ENCODE assay signal across 19 mouse cellular contexts in the genomic region with DNA sequence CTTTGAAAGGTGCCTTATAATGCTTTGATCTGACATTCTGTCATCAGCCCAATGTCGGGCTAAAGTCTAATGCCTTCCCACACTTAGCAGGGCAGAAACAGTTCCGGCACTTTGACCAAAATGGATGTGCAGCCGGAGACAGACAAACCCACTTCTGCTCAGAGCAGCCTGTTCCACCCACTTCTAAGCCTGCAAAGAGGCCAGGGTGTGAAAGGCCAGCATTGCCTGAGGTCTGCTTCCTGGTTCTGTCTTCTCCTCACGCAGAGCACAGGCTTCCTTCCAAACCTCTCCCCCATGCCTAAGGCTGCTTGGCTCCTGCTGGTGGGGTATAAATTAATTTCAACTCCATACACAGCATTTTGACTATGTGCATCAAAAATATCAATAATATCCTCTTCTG.
DNase-seq lines count a peak whose midpoint lies in the region; ATAC-seq lines count a peak whose summit lies in the region.
"Had no signal": no experiment of that assay in that cellular context is flagged by ENCODE, and none has a peak within 500 bp of the region (broad histone marks: within the 10 kb centered on the region; RNA-seq: fewer than 3 reads in every experiment).

No protein-coding gene starts in this region.

- H3K9ac ChIP-seq in heart, embryonic 11.5 days (ENCODE audit: low read depth, low read length), result peak overlapping the region; percentile 7; the same call in 1 of the 2 replicates
- H3K9ac ChIP-seq in hindbrain, embryonic 14.5 days, result no peak overlapping the region
- H3K9ac ChIP-seq: forebrain, embryonic 15.5 days; limb, embryonic 12.5 days; liver, embryonic 13.5 days had no signal

- DNase-seq in cerebellum, adult 11-12 months, result no peak
- no peak for DNase-seq in heart, postnatal 36 days
- DNase-seq in lung, postnatal 36 days, result peak; percentile 21
- no peak for DNase-seq in lung, postnatal 14 days
- DNase-seq in ZHBTc4 (ENCODE audit: low read depth, low spot score), result peak; percentile 14
- no peak for DNase-seq in hindbrain, embryonic 14.5 days (ENCODE audit: low spot score)
- DNase-seq: adrenal gland, postnatal 10 days; cerebellum, adult 11 months; kidney, adult 18-20 months; kidney, postnatal 10 days; liver, embryonic 13.5 days; retina, postnatal 1 day; thymus, adult 2 months had no signal

- ATAC-seq in cerebellum, adult (ENCODE audit: insufficient number of reproducible peaks, low FRiP score, low TSS enrichment), result peak; percentile 31; the same call in 1 of the 2 replicates
- ATAC-seq in heart, embryonic 11.5 days (replicated peaks; ENCODE audit: insufficient number of reproducible peaks, low FRiP score, low TSS enrichment), result no peak
- ATAC-seq in hindbrain, embryonic 14.5 days (ENCODE audit: low FRiP score), result no peak
- ATAC-seq: forebrain, embryonic 15.5 days; midbrain, embryonic 16.5 days had no signal

- intact Hi-C loops in heart, postnatal 36 days (cut with DNase I), result no loop called here

- H3K4me1 ChIP-seq in heart, embryonic 11.5 days (ENCODE audit: control insufficient read depth, insufficient read depth, low read length), result no peaks in the 10 kb centered on the region
- peaks cover 6% of the 10 kb centered on the region; the same call in 1 of the 2 replicates for H3K4me1 ChIP-seq in hindbrain, embryonic 14.5 days (replicated peaks; ENCODE audit: control insufficient read depth, insufficient read depth, low read length)
- H3K4me1 ChIP-seq: liver, embryonic 13.5 days had no signal

- H3K27me3 ChIP-seq in heart, embryonic 11.5 days (ENCODE audit: control insufficient read depth, insufficient read depth, low read length), result no peaks in the 10 kb centered on the region
- no peaks in the 10 kb centered on the region for H3K27me3 ChIP-seq in hindbrain, embryonic 14.5 days (ENCODE audit: control insufficient read depth, insufficient read depth, low read length)
- H3K27me3 ChIP-seq: forebrain, embryonic 15.5 days; limb, embryonic 12.5 days; liver, embryonic 13.5 days had no signal

- 47% methylated on average over 4 of the region's 4 CpGs for WGBS in heart, embryonic 11.5 days (ENCODE audit: insufficient replicate concordance)
- 64% methylated on average over 4 of the region's 4 CpGs for WGBS in hindbrain, embryonic 14.5 days

- no peak overlapping the region for H3K4me3 ChIP-seq in heart, embryonic 11.5 days (ENCODE audit: low read depth, low read length)
- no peak overlapping the region for H3K4me3 ChIP-seq in hindbrain, embryonic 14.5 days (replicated peaks; ENCODE audit: low read length)
- H3K4me3 ChIP-seq: erythroblast, embryonic 14.5 days; forebrain, embryonic 15.5 days; limb, embryonic 12.5 days; liver, embryonic 13.5 days had no signal

- no peaks in the 10 kb centered on the region for H3K36me3 ChIP-seq in heart, embryonic 11.5 days (ENCODE audit: control insufficient read depth, insufficient read depth, low read length)
- H3K36me3 ChIP-seq in hindbrain, embryonic 14.5 days (replicated peaks; ENCODE audit: control insufficient read depth, insufficient read depth), result no peaks in the 10 kb centered on the region
- H3K36me3 ChIP-seq: forebrain, embryonic 15.5 days; limb, embryonic 12.5 days; liver, embryonic 13.5 days had no signal

- no peak overlapping the region for H3K27ac ChIP-seq in heart, embryonic 11.5 days (ENCODE audit: low read depth, low read length)
- H3K27ac ChIP-seq in hindbrain, embryonic 14.5 days, result no peak overlapping the region
- H3K27ac ChIP-seq: forebrain, embryonic 15.5 days; limb, embryonic 12.5 days; liver, embryonic 13.5 days had no signal

- H3K9me3 ChIP-seq in heart, embryonic 11.5 days (replicated peaks; ENCODE audit: control insufficient read depth, low read length), result no peaks in the 10 kb centered on the region
- no peaks in the 10 kb centered on the region for H3K9me3 ChIP-seq in hindbrain, embryonic 14.5 days (ENCODE audit: control insufficient read depth, low read length)
- H3K9me3 ChIP-seq: forebrain, embryonic 15.5 days; limb, embryonic 12.5 days; liver, embryonic 13.5 days had no signal

- H3K4me2 ChIP-seq in heart, embryonic 11.5 days, result no peak overlapping the region
- no peak overlapping the region for H3K4me2 ChIP-seq in hindbrain, embryonic 14.5 days (replicated peaks)
- H3K4me2 ChIP-seq: forebrain, embryonic 15.5 days; limb, embryonic 12.5 days; liver, embryonic 13.5 days had no signal

Comparison
In these comparisons a context has a peak if more than half of its experiments do, and no peak if none do; other contexts are left out.
1. DNase-seq: peak in lung, postnatal 36 days (single experiment) and ZHBTc4 (single experiment); none in cerebellum, adult 11-12 months (single experiment), heart, postnatal 36 days (0 of 2), lung, postnatal 14 days (single experiment) and hindbrain, embryonic 14.5 days (single experiment).